Mouse (Mus musculus) ES-E14 (cell line): ENCODE measurements around the gene Nanos2.

ENCODE experiments used
- CHD2 ChIP-seq: IDR thresholded peaks from 2 replicates; pipeline ENCODE4 v1.6.1; 2014; ENCODE audit warnings: mild to moderate bottlenecking, low read depth, low read length, inconsistent platforms
- HCFC1 ChIP-seq: IDR thresholded peaks from 2 replicates; pipeline ENCODE4 v1.6.1; 2012; ENCODE audit warnings: low read length, inconsistent platforms, borderline replicate concordance; ENCODE audit not compliant: insufficient read depth
- MAFK ChIP-seq: IDR thresholded peaks from 2 replicates; pipeline ENCODE4 v1.6.1; 2014; ENCODE audit warnings: mild to moderate bottlenecking, low read depth, low read length, inconsistent platforms; ENCODE audit not compliant: insufficient read depth
- ZC3H11A ChIP-seq: IDR thresholded peaks from 2 replicates; pipeline ENCODE4 v1.6.1; 2012; ENCODE audit warnings: low read depth, mild to moderate bottlenecking, inconsistent platforms, low read length, borderline replicate concordance
- ZNF384 ChIP-seq: IDR thresholded peaks from 2 replicates; pipeline ENCODE4 v1.6.1; 2012; ENCODE audit warnings: low read depth, low read length, inconsistent platforms

- TF ChIP-seq ZC3H11A (no peak), MAFK (no peak), ZNF384 (no peak), CHD2 (no peak), HCFC1 (no peak)
Observed at GRCm38 (mm10) chr7:18998835-18999234, 11.6 kb downstream of the Nanos2 start.
